Mouse (Mus musculus): ENCODE data around the gene Ptprk.

The Ptprk gene

GRCm38 (mm10) chr10:28523992-28524735 is 449.5 kb downstream of the Ptprk start:
- in situ Hi-C loops (cut with MboI, MseI): loop anchor here (25.0 kb wide), 1 partner anchor 163 kb away; no protein-coding TSS in a partner anchor

GRCm38 (mm10) chr10:28540595-28540994 is 466.0 kb downstream of the Ptprk start:
- in situ Hi-C loops (cut with MboI, MseI): no loop called here

GRCm38 (mm10) chr10:28542754-28543153 is 468.1 kb downstream of the Ptprk start:
- in situ Hi-C loops (cut with MboI, MseI): no loop called here

GRCm38 (mm10) chr10:28550549-28550948 is 475.9 kb downstream of the Ptprk start:
- in situ Hi-C loops (cut with MboI, MseI): no loop called here

GRCm38 (mm10) chr10:28552068-28552467 is 477.4 kb downstream of the Ptprk start:
- in situ Hi-C loops (cut with MboI, MseI): no loop called here

GRCm38 (mm10) chr10:28564110-28564674 is 489.6 kb downstream of the Ptprk start:
- in situ Hi-C loops (cut with MboI, MseI): no loop called here

GRCm38 (mm10) chr10:28566378-28566777 is 491.8 kb downstream of the Ptprk start:
- in situ Hi-C loops (cut with MboI, MseI): no loop called here

- in situ Hi-C loops (cut with MboI, MseI): no loop called here
Observed at GRCm38 (mm10) chr10:28566828-28567227, 492.2 kb downstream of the Ptprk start.

GRCm38 (mm10) chr10:28567441-28567840 is 492.8 kb downstream of the Ptprk start:
- in situ Hi-C loops (cut with MboI, MseI): no loop called here

GRCm38 (mm10) chr10:28568047-28568446 is 493.4 kb downstream of the Ptprk start:
- in situ Hi-C loops (cut with MboI, MseI): no loop called here

GRCm38 (mm10) chr10:28579596-28579995 is 505.0 kb downstream of the Ptprk start:
- in situ Hi-C loops (cut with MboI, MseI): no loop called here

- in situ Hi-C loops (cut with MboI, MseI): no loop called here
Observed at GRCm38 (mm10) chr10:28586565-28587138, 512.0 kb downstream of the Ptprk start.

- in situ Hi-C loops (cut with MboI, MseI): no loop called here
Observed at GRCm38 (mm10) chr10:28588401-28588800, 513.8 kb downstream of the Ptprk start.

GRCm38 (mm10) chr10:28590822-28591221 is 516.2 kb downstream of the Ptprk start:
- in situ Hi-C loops (cut with MboI, MseI): no loop called here

GRCm38 (mm10) chr10:28593566-28594292 is 519.1 kb downstream of the Ptprk start:
- in situ Hi-C loops (cut with MboI, MseI): no loop called here

GRCm38 (mm10) chr10:28596897-28597296 is 522.3 kb downstream of the Ptprk start:
- in situ Hi-C loops (cut with MboI, MseI): no loop called here

- in situ Hi-C loops (cut with MboI, MseI): no loop called here
Observed at GRCm38 (mm10) chr10:28609136-28609535, 534.5 kb downstream of the Ptprk start.

- in situ Hi-C loops (cut with MboI, MseI): no loop called here
Observed at GRCm38 (mm10) chr10:28614396-28614795, 539.8 kb downstream of the Ptprk start.

GRCm38 (mm10) chr10:28617203-28617602 is 542.6 kb downstream of the Ptprk start:
- in situ Hi-C loops (cut with MboI, MseI): no loop called here

GRCm38 (mm10) chr10:28618002-28618401 is 543.4 kb downstream of the Ptprk start:
- in situ Hi-C loops (cut with MboI, MseI): no loop called here

- in situ Hi-C loops (cut with MboI, MseI): no loop called here
Observed at GRCm38 (mm10) chr10:28619415-28619814, 544.8 kb downstream of the Ptprk start.

- in situ Hi-C loops (cut with MboI, MseI): loop anchor here (10.0 kb wide), 1 partner anchor 1779 kb away; no protein-coding TSS in a partner anchor
Observed at GRCm38 (mm10) chr10:28636096-28636495, 561.5 kb downstream of the Ptprk start.

Measured in T-helper 1 cell (primary cell).